Mouse (Mus musculus): ENCODE results near the gene Pisd.

DNA sequence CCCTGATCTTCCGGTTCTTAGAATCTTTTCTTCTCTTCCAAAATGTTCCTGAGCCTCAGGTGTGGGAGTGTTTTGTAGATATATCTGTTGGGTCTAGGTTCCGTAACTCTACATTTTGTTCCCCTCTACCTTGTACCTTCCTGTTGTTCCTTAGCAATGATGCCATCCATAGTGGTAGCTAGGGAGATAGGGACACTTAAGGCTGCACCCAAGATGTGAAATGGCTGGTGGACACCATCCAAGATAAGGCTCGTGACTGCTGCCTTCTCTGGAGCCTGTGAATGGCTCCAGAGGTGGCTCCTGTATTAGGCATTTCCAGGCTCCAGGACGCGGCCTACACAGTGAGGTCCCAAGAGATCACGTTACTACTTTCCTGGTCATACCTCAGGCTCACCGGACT lies 57.1 kb downstream of the Pisd start:
- TF ChIP-seq CTCF (IDR thresholded peaks at IDR 0.05; ENCODE audit: extremely low read depth, insufficient read length, insufficient replicate concordance, low read depth, low read length) (no peak), POLR2A (IDR thresholded peaks at IDR 0.05; ENCODE audit: low read depth, low read length) (no peak)
